18 mouse cellular contexts compared by ENCODE assay signal in the genomic region with DNA sequence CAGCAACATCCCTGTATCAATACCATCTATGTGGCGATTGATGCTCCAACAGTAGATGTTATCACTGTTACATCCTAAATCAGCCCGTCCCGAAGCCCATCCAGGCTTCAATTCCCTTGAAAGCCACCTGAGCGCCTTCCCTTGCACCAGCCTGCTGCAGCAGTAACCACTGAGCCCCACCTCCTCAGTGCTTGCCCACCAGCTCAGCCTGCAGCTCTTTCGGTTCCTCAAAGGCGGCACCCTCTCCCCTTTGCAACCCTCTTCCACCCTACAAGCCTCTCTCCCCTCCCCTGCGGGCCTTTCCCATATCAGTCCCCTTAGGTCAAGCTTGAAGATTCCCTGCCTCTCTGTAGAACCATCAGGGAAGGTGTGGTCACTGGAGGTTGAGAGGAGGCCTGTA. TPM values are rescaled to one million over a fixed set of nuclear protein-coding genes. Genes with fewer than 3 reads are reported as not detected.
"Had no signal": no experiment of that assay in that cellular context is flagged by ENCODE, and none has a peak within 500 bp of the region (broad histone marks: within the 10 kb centered on the region; RNA-seq: fewer than 3 reads in every experiment).

No protein-coding gene starts in this region.

- ATAC-seq: intestine, embryonic 16.5 days; liver, postnatal 0 days; midbrain, embryonic 16.5 days had no signal

- H3K4me3 ChIP-seq: kidney, embryonic 15.5 days; limb, embryonic 12.5 days; liver, embryonic 13.5 days; lung, embryonic 15.5 days had no signal

- H3K27ac ChIP-seq: kidney, embryonic 15.5 days; limb, embryonic 12.5 days; liver, embryonic 13.5 days; lung, embryonic 15.5 days; macrophage had no signal

- H3K9me3 ChIP-seq: kidney, embryonic 15.5 days; limb, embryonic 12.5 days; liver, embryonic 13.5 days; lung, embryonic 15.5 days had no signal

- DNase-seq: kidney, adult 2 months; kidney, postnatal 14 days; layer of hippocampus, postnatal 36 days; liver; liver, embryonic 13.5 days; liver, postnatal 0 days; lung, postnatal 14 days; right cerebral cortex, adult 18-20 months; right cerebral cortex, postnatal 25 days; thymus, adult 18-20 months; thymus, postnatal 14 days had no signal

- H3K36me3 ChIP-seq: kidney, embryonic 15.5 days; limb, embryonic 12.5 days; liver, embryonic 13.5 days; lung, embryonic 15.5 days had no signal

- H3K4me1 ChIP-seq: liver, embryonic 13.5 days had no signal

- H3K27me3 ChIP-seq: kidney, embryonic 15.5 days; limb, embryonic 12.5 days; liver, embryonic 13.5 days; lung, embryonic 15.5 days had no signal

RNA-seq across cellular contexts. Expression of a gene that starts 20.9 kb away (rescaled TPM):
- polyA plus RNA-seq: limb, embryonic 12.5 days; neural tube, embryonic 14.5 days had no signal
